Mouse (Mus musculus) urinary bladder, postnatal 4 days (tissue): ENCODE measurements around the gene Synpr.
A peak's percentile ranks its signal among the peaks of the same experiment; 100 is the strongest.
"Not testable (repeated sequence)": the region's sequence is repeated elsewhere in the genome, so short reads cannot be mapped to it uniquely, and the experiment has no call there.

Source experiments
- DNase-seq, 2 experiments: peaks; one replicate each; pipeline ENCODE4 v3.0.0; 2021 to 2022; ENCODE audit warnings: low spot score in 2 of 2

Synpr gene

DNA sequence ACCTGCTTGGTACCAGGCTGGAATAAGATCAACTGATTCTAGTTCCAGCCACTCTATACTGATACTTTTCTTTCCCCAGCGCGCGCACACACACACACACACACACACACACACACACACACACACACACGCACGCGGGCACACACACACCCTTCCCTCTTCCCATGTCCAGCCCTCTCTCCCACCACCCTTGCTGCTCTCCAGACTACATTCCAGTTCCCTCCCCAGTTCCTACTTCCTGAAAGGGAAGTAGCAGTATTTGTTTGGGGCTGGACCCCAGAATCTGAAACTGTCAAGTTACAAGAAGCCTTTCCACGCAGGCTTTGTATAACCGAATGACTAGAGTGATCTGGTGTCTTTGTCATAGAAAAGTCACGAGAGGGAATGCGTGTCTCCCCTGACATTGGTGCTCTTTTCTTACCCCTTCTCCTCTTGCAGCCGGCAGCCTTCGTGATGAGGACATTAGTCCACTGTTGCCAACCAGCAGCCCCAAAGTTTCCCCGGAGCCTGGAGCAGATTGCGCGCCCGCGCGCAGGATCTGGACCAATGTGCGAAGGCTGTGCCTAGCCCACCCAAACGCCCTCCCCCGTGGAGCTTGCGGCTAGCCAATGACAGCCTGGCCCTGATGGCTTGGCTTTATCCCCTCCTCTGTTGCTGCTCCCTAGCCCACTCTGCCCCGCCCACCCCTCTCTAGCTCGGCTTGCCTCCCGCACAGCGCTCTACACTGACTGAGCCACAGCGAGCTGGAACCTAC lies at the start of gene Synpr:
Gene Synpr (plus strand): TSS at position 690 of the 754 bp plus-strand sequence.
- DNase-seq, result peak; percentile 29 to 62

DNA sequence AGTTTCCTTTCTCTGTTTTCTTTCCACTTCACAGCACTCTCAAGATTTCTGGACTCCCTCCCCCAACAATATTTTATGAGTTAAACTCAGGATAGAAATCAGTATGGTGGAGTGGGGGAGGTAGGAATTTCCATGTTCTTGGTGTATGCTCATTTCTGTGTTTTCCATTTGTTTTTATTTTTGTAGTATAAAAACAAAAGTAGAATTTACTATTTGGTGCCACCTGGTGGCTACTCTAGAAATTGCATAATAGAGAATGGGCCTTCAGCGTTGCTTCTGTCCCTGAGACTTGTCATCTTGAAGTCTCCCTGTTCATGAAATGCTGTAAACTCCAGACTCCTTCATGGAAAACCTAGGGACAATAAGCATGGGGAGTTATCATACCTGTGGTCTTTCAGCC lies 47.7 kb upstream of the Synpr start:
- no peak for DNase-seq

DNA sequence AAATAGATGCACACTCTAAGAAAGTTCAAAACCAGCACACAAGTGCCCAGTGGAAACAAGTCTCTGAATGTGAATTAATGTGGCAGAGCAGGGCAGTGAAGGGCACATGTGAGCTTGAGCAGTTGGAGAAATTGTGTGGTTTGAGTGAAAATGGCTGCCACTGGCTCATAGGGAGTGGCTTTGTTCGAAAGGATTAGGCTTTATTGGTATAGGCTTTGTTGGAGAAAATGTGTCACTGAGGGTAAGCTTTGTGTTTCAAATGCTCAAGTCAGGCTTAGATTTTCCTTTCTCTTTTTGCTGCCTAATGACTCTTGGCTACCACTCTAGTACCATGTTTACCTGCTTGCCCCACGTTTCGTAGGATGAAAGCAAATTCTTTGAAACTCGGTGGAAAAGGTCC lies 37.1 kb upstream of the Synpr start:
- no peak for DNase-seq

DNA sequence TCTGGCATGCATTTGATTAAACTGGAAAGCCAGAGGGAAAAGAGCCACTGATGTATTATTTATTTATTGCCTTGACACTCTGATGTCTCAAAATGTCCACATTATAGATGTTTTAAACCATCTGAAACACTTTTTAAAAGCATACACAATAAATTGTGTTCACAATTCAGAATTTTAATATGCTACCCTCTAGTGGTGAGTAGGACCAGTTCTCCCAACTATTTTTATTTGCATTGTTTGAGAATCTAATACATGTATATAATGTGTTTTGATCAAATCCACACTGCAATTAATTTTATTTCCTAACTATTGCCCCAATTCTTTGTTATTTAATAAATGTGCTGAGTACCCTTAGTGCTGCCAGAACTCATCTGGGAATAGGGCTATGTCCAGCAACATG lies 35.2 kb upstream of the Synpr start:
- DNase-seq, result no peak

DNA sequence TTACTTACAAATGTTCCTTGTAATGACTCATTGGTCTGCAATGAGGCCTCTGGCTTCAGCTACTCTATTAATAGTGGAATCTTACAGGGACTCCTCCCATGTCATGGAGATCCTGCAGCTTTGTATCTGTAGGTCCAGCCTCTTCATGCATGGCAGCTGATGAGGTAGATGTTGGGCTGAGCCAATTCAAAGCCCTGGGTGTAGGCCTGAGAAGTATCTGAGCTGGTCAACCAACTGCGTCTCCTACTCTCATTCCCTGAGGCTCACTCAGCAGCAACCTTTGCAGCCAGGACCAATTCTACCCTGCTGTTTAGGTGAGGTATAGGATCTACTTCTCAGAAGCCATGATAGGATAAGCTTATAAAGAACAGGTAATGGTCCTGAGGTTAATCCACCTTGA lies 32.0 kb upstream of the Synpr start:
- DNase-seq, result no peak

DNA sequence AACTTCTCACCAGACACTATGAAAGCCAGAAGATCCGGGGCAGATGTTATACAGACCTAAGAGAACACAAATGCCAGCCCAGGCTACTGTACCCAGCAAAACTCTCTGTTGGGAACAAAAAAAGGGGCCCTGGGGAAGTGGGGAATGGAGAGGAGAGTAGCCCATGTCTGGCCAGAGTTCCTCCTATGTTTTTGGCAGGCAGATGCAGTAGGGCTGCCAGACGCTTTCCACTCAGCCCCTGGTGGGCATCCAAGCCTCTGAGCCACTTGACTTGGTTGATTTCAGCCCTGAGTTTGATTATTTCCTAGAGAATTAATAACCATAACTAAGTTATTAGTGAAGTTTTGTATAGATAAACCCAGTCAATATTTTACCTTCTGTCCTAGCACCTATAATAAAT lies 29.8 kb upstream of the Synpr start:
- not testable (repeated sequence) for DNase-seq

DNA sequence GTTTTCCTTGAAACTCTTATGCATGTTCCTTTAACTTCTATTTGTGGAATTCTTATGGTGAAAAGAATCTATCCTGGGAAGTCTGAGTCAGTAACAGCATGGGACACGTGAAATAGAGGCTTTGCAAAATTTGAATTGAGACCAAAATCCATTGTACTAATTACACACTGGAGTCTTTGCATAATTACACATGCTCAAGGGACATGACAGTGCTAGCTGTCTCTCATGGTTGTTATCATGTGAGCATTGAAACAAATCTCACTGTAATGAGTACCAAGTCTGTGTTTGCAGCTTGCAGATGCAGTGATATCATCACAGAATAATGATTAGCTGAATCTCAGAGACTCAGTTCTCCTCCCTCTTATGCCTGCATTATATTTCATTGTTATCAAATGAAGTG lies 22.2 kb upstream of the Synpr start:
- no peak for DNase-seq

DNA sequence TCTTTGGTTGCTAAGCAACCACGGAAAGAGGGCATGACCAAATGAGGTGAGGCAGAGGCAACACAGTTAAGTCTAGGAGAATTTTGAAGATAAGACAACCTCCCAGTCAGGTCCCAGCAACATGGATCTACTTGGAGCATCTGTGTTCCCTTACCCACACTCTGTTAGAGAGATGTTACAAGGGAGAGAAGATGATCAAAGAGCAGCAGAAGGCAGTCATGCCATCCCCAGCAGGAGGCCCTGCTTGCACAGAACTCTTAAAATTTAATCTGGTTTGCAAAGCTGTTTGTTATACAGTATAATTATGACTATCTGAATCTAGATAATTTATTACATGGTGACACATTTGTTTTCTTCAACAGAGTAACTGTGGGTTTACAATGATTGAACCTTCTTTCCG lies 18.2 kb upstream of the Synpr start:
- no peak for DNase-seq

DNA sequence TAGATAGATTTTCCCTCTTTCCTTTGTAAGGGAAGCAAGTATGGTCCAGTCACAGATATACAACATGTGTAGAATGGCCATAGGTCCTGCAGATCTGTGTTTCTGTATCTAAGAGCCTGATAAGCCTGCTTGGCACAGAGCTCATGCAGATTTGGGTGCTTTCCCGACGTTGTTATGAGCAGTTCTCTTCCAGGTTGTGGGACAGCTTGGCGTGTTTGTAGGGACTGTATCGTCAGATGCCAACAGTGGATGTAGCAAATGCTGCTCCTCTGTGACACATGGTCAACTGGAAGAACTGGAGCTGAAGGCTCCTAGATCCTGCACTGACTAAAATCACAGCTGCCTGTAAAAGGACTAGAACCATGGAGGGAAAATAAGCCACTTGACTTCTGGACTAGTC lies 17.4 kb upstream of the Synpr start:
- DNase-seq, result no peak

DNA sequence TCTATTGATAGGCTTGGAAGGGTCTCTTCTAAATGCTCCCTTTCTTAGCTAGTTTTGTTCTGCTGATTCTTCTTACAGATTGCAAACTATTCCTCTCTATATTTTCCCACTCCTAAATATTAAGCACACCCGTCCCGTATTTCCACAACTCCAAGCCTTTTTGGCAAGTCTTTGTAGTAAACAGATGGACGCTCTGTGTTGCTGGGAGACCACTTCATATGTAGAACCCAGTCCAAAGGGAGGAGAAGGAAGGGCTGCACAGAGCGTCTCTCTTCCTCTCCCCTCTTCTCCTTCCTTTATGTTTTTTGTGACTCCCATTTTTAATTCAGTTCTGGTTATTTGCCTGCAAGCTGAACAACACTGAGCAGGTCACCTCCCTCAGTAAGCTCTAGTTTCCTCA lies 1.4 kb upstream of the Synpr start:
- DNase-seq, result no peak

DNA sequence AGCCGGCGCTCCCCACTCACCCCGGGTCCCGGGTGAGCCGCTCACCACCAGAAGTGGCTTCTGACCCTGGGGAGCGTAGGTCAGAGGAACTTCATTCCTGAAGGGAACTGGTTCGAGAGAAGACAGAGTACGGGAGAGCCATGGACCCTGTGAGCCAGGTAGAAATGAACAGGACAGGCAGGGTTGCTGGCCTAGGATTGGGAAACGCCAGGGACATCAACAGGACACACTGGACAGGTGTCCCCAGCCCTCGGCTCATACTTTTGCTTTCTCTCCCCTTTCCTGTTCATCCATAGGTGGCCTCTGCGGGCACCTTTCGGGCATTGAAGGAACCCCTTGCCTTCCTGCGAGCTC lies 242 bp downstream of the Synpr start:
- DNase-seq, result no peak

DNA sequence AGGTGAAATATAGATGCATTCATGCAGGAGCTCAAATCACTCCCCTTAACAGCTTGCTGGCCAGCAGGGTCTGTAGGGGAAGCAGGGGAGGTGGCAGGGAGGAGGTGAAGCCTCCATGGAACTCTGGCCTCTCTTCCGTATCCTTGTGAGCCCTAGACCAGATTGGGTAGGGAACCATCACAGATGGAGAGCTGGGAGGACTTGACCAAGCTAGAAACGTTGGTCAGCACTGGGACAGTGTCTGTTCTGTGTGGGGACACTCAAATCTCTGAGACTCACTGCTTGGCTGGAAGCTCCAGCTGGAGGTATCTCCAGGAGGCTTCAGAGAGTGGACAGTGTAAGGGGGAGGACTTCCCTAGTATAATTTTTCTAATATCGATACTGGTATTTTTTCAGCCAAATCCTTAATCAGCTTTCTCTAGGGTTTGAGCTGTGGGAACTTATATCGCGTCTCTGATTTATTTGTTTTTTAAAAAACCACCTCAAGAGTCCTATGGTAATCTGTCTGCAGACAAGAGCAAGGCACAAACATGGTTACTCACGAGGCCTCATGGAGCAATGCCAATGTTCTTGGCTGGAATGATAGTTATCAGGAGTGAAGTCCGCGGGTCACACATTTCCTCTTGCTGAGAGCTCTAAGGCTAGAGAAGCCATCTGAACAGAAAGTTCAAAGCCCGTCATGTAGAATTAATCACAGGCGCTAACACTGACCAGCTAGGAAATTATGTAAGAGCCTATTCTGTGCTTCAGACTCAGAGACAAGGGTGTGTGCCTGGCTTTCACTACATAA lies 956 bp downstream of the Synpr start:
- no peak for DNase-seq

DNA sequence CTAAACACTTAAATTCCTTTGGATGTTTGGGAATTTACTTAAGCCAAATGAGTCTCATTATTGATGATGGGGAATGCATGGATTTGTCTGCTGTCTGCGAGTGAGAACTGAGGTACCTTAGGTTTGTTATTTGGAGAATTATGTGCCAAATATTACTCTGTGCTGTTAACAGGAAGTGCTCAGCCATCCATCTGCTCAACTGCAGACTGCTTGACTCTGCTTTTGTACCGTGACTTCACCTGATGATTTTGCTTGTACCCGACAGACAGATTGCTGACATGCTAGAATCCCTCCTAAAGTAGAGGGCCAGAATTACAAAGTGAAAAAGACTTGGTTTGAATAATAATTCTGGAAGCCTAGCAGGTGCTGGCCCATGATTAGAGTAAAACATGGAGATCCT lies 9.6 kb downstream of the Synpr start:
- DNase-seq, result no peak

DNA sequence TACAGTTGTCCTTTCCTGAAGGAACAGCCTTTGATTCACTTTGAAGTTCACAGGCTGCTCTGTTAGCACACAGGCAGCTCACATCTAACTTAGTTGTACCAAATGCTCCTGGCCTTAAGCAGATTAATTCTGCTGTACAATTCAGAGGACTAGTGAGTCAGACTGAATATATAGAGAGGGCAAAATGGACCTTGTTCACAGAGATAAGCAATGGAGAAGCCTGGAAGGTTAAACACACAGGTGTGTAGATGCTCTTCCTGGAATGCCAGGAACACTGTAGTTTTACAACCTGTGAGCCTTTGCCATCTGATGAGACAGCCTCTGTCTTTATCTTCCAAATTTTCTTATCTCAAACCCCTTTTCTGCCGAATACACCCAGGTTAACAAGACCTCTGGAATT lies 29.7 kb downstream of the Synpr start:
- DNase-seq, result no peak

DNA sequence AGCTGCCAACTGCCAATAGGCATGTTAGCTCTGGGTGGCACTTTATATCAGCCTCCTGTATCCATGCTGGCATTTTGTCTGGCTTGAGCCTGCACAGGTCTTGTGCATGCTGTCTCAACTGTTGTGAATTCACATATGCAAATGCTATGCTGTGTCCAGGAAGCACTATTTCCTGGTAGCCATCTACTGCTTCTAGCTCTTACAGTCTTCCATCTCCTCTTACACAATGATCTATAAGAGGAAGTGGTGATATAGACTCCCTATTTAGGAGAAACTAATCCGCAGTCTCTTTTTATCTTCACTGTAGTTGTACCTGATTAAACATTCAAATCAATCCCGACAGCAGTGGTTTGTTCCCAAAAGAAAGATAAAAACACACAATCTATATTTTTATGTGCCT lies 43.9 kb downstream of the Synpr start:
- no peak for DNase-seq

DNA sequence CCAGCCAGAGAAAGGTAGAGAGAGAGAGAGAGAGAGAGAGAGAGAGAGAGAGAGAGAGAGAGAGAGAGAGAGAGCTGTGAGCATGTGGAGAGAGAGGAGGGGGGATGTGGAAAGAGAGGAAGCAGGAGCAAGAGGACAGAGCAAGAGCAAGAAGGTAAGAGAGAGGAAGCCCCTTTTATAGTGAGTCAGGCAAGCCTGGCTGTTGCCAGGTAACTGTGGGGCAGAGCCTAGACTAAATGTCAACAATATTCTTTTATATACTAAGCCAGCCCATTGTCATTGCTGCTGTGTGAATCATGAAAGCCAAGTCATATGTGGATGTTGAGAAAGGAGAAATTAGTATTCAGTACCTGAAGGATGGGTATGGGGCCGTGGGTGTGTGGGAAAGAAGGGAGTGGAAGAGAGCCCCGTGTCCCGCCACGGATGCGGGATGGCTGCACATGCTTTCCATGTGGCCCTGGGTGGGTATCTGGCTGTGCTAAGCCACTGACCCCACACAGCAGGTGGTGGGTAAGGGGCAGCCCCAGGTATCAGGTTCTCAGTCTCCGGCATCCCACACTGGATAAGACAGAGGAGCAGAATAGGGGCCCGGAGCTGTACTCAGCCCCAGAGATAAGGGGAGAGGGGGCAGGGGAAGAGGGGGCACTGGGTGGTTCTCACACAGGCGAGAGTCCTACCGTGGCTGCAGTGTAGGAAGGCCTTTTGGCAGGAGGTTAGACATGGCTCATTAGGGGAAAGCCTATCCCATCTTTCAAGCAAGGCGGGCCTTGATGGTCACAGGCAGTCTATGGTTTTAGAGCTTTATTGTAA lies 48.1 kb downstream of the Synpr start:
- DNase-seq, result no peak

DNA sequence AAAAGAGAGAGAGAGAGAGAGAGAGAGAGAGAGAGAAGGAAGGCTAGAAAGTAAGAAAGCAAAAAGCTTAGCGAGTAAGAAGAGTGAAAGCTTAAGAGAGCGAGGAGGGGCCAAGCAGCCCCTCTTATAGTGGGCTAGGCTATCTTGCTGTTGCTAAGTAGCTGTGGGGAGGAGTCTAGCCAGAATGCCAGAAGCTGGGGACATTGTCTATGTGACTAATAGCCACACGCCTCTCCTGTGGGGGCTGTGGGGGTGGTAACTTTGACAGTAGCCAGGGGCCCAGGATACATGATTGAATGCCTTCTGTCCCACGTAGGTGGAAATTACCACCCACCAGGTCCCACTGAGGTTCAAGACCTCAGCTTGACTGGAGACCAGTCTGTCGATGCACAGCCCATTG lies 48.8 kb downstream of the Synpr start:
- DNase-seq, result no peak

DNA sequence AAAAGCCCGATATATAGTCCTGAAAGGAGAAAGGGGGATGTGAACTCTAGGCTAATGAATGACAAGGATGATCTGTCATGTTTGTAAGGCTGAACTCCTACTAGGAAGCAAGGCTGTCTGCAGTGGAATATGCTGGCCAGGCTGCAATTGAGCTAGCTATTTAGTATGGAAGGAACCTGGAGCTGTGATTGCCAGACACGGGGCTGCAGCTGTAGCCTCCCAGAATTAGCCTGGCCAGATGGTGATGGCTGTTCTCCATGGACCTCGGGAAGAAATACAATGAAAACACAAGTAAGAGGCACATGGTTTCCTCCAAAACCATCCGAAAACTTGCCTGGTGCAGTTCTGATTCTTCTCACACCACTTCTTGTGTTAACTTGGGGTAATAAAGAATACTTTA lies 51.6 kb downstream of the Synpr start:
- DNase-seq, result no peak

DNA sequence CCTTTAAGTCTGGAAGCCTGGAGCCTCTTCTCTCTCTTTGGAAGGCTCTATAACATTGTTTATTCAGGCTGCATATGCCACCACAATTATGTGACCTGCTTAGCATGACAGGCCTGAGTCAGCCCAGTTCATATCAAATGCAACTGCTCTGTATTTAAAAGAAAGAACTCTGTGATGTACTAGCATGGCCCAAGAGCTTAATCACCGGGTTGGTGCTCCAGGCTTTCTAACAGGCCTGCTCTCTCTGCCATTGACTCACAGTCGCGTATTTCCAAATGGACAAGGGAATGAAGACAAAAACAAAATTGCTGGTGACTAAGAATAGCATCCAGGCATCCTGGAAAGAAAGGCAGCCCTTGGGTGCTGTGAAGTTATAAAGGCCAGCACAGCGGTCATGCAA lies 56.1 kb downstream of the Synpr start:
- no peak for DNase-seq

DNA sequence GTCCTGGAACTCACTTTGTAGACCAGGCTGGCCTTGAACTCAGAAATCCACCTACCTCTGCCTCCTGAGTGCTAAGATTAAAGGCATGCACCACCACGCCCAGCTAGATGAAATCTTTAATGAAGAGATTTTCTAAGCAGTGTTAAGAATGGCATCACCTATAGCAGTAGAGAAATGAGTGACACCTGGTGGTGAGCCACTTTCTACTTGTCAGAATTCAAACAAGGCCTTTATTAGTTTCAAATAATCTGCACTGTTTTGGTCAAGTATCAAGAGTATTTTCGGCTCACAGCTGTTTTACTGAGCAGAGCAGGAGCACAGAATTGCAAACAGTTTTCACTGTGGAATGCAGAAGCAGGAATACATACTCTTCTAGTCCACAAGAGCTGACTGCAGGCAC lies 59.7 kb downstream of the Synpr start:
- DNase-seq, result no peak

DNA sequence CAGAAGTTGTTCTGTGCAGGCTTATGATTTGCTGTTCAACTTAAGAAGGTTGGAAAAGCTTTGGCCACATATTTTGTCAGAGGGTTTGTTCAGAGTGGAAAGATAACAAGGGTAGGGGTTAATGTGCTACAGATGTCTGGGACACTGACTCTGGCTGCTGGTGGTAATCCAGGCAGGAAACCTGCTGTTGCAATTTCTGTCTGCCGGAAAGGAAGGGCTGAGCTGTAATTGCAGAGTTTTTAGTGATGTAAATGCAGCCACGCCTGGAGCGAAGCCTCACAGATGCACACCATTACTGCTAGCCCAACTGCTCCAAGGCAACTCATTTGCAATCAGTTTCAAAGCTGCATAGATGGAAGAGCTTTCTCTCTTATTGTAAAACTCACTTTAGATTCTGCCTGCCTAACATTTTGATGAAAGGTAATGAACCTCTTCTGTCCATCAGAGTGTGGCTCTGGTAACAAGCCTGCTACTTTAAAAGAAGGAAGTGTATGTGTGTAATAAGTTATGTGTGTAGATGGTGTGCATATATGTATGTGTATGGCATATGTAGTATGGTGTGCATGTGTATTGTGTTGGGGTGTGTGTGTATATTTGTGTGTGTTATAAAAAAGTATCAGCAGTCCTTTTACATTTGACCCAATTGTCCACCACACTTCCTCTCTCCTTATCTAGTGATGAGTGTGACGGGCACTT lies 64.7 kb downstream of the Synpr start:
- DNase-seq, result no peak

DNA sequence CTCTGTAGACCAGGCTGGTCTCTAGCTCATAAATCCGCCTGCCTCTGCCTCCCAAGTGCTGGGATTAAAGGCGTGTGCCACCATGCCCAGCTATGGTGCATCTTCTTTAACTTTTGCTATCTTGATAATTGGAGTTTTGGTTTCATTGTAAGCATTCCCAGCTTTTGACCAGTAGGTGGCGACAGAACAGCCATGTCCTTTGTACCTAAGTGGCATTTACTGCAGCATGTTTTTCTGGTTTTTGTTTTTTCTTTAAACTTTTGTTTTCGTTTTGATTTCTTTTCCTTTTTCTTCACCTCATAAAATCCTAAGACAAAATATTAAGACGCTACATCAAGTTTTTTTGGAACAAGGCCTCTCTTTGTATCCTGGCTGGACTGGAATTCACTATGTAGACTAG lies 69.6 kb downstream of the Synpr start:
- DNase-seq, result no peak
